Mouse (Mus musculus) G1E (cell line): ENCODE data around the gene Oprd1.

Experiments
- CTCF ChIP-seq: IDR thresholded peaks from 2 replicates; pipeline ENCODE4 v1.5.1; 2012; ENCODE audit warnings: low read depth, low read length, inconsistent platforms, mixed read lengths
- GATA2 ChIP-seq: IDR thresholded peaks from 2 replicates; pipeline ENCODE4 v1.6.1; 2012; ENCODE audit warnings: low read depth, low read length, inconsistent platforms, borderline replicate concordance
- POLR2AphosphoS5 ChIP-seq: IDR thresholded peaks from 2 replicates; pipeline ENCODE4 v1.6.1; 2012; ENCODE audit warnings: low read depth, low read length, inconsistent platforms; ENCODE audit not compliant: insufficient replicate concordance
- TAL1 ChIP-seq: conservative IDR thresholded peaks from 2 replicates; pipeline ENCODE4 v1.6.1; 2012; ENCODE audit warnings: low read depth, low read length, inconsistent platforms, mixed read lengths

DNA sequence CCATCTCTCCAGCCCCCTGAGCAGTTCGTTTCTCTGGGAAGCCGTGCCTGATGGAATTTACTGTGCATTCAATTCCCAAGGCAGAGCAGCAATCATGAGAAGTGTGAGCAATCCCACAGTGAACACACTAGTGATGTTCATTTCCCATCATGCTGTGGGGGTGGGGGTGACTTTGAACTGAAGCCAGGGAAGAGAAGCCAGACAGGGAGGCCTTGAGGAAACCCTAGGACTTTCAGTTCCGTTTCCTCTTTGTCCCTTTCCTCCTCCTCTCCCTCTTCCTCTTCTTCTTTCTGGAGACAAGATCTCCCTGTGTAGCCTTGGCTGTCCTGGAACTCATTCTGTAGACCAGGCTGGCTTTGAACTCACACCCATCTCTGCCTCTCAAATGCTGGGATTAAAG, 23.1 kb upstream of the Oprd1 start:
- TF ChIP-seq CTCF (no peak), TAL1 (no peak), POLR2AphosphoS5 (no peak), GATA2 (no peak)
